ENCODE assay signal across 14 mouse cellular contexts in the genomic region with DNA sequence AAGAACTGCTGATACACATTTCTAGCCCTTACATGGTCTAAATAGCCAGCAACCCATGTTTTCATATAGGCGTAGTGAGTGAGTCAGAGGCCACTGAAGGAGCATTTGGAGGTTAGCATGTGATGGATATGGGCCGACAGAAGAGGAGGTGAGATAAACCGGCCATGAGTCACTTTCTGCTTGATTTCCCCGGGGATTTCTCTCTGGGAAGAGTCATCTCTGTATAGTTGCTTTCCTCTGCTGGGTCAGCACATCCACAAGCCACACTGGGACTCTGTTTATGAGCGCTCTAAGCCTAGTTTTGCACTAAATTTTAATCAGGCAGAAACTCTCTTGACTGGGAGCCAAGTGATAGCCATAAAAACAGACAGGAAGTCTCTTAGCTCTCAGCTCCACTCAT.
"Had no signal": no experiment of that assay in that cellular context is flagged by ENCODE, and none has a peak within 500 bp of the region (broad histone marks: within the 10 kb centered on the region; RNA-seq: fewer than 3 reads in every experiment).

No protein-coding gene starts in this region.

- H3K27me3 ChIP-seq: kidney, embryonic 15.5 days; midbrain, embryonic 12.5 days; midbrain, embryonic 15.5 days; neural tube, embryonic 13.5 days; stomach, embryonic 15.5 days had no signal

- DNase-seq: kidney, adult 8-10 months; kidney, postnatal 10 days; kidney, postnatal 4 days; lung, adult 2 months; retina, postnatal 1 day; right cerebral cortex, postnatal 25 days; spleen, adult 18-20 months; thymus, postnatal 25 days had no signal

- ATAC-seq: lung, postnatal 0 days; midbrain, embryonic 15.5 days had no signal
